Mouse (Mus musculus) CH12.LX (cell line): ENCODE results near the gene Slc44a4. TPM values are rescaled to one million over a fixed set of nuclear protein-coding genes. Genes with fewer than 3 reads are reported as not detected.

Source experiments
- DNase-seq: peaks from one replicate; pipeline ENCODE4 v3.0.0-alpha.2; 2013; ENCODE audit errors: extremely low read depth
- H3K27ac ChIP-seq: 2 replicates; pipeline ENCODE4 v1.5.1; 2012; ENCODE audit warnings: low read depth, mild to moderate bottlenecking, control low read depth, moderate library complexity; ENCODE audit not compliant: insufficient read depth
- H3K27me3 ChIP-seq: replicated peaks from 2 replicates; pipeline ENCODE3; 2012; ENCODE audit warnings: inconsistent platforms
- H3K36me3 ChIP-seq, 2 experiments: replicated peaks in 1 of 2; 2 replicates each; pipeline versions ENCODE3 to v1.6.1; 2012; ENCODE audit warnings: inconsistent platforms in 1 of 2, low read length in 1 of 2, mild to moderate bottlenecking in 1 of 2, mixed read lengths in 1 of 2, moderate library complexity in 1 of 2; ENCODE audit not compliant: control insufficient read depth in 1 of 2, insufficient read depth in 1 of 2
- H3K4me1 ChIP-seq, 2 experiments: 2 replicates each; pipeline ENCODE4 v1.6.1; 2012; ENCODE audit warnings: inconsistent platforms in 1 of 2, moderate library complexity in 1 of 2; ENCODE audit not compliant: insufficient read depth in 2 of 2, control insufficient read depth in 1 of 2
- H3K4me2 ChIP-seq: 2 replicates; pipeline ENCODE4 v1.6.1; 2012; ENCODE audit warnings: low read depth, mild to moderate bottlenecking, control low read depth; ENCODE audit not compliant: poor library complexity, insufficient read depth, severe bottlenecking
- H3K4me3 ChIP-seq, 3 experiments: fragments of 150-350 bp in 1 of 3; sonication (generic) in 1 of 3; replicated peaks in 1 of 3; 2 replicates each; pipeline versions ENCODE3 to v1.5.1; 2011 to 2012; ENCODE audit warnings: low read depth in 2 of 3, low read length in 2 of 3, mild to moderate bottlenecking in 2 of 3, moderate library complexity in 2 of 3, control low read depth in 1 of 3, improper control_type of control experiment in 1 of 3, inconsistent platforms in 1 of 3, mixed read lengths in 1 of 3; ENCODE audit not compliant: poor library complexity in 1 of 3
- H3K79me2 ChIP-seq: replicated peaks from 2 replicates; pipeline ENCODE4 v1.6.1; 2012; ENCODE audit warnings: mild to moderate bottlenecking, moderate library complexity; ENCODE audit not compliant: control insufficient read depth, poor library complexity, insufficient read depth, severe bottlenecking; ENCODE audit errors: extremely low read depth
- H3K9ac ChIP-seq: 2 replicates; pipeline ENCODE4 v1.6.1; 2012; ENCODE audit warnings: low read depth, mild to moderate bottlenecking, control low read depth, moderate library complexity; ENCODE audit not compliant: insufficient read depth
- H3K9me3 ChIP-seq: replicated peaks from 2 replicates; pipeline ENCODE3; 2012; ENCODE audit warnings: low read length, inconsistent platforms, mixed read lengths
- CHD2 ChIP-seq: IDR thresholded peaks from 2 replicates; pipeline ENCODE4 v1.6.1; 2011; ENCODE audit warnings: low read length, improper control_type of control experiment
- CTCF ChIP-seq, 2 experiments: IDR thresholded peaks in 1 of 2; conservative IDR thresholded peaks in 1 of 2; 2 replicates each; pipeline ENCODE4 v1.5.1; 2011 to 2012; ENCODE audit warnings: low read depth in 2 of 2, low read length in 2 of 2, improper control_type of control experiment in 1 of 2, inconsistent platforms in 1 of 2, mild to moderate bottlenecking in 1 of 2, moderate library complexity in 1 of 2
- E2F4 ChIP-seq: IDR thresholded peaks from 2 replicates; pipeline ENCODE4 v1.6.1; 2011; ENCODE audit warnings: low read depth, low read length, improper control_type of control experiment; ENCODE audit not compliant: insufficient replicate concordance
- EP300 ChIP-seq: IDR thresholded peaks from 2 replicates; pipeline ENCODE4 v1.6.1; 2011; ENCODE audit warnings: low read length, improper control_type of control experiment
- GABPA ChIP-seq: IDR thresholded peaks from 2 replicates; pipeline ENCODE4 v1.6.1; 2012; ENCODE audit warnings: low read depth, low read length, improper control_type of control experiment, inconsistent platforms; ENCODE audit not compliant: insufficient replicate concordance
- IRF4 ChIP-seq: IDR thresholded peaks from 2 replicates; pipeline ENCODE4 v1.6.1; 2014; ENCODE audit warnings: low read depth, mild to moderate bottlenecking, inconsistent platforms, low read length, improper control_type of control experiment
- KAT2A ChIP-seq: IDR thresholded peaks from 2 replicates; pipeline ENCODE4 v1.6.1; 2012; ENCODE audit warnings: low read length, improper control_type of control experiment, inconsistent platforms; ENCODE audit not compliant: insufficient replicate concordance
- MAFK ChIP-seq: IDR thresholded peaks from 2 replicates; pipeline ENCODE4 v1.6.1; 2011; ENCODE audit warnings: low read length, improper control_type of control experiment; ENCODE audit not compliant: insufficient replicate concordance
- MAZ ChIP-seq: IDR thresholded peaks from 2 replicates; pipeline ENCODE4 v1.6.1; 2012; ENCODE audit warnings: low read depth, mild to moderate bottlenecking, inconsistent platforms, low read length, improper control_type of control experiment, moderate library complexity
- MEF2A ChIP-seq: IDR thresholded peaks from 2 replicates; pipeline ENCODE4 v1.6.1; 2014; ENCODE audit warnings: low read depth, mild to moderate bottlenecking, inconsistent platforms, low read length, improper control_type of control experiment, borderline replicate concordance
- MXI1 ChIP-seq: IDR thresholded peaks from 2 replicates; pipeline ENCODE4 v1.6.1; 2011; ENCODE audit warnings: mild to moderate bottlenecking, low read depth, low read length, improper control_type of control experiment
- NRF1 ChIP-seq: IDR thresholded peaks from 2 replicates; pipeline ENCODE4 v1.6.1; 2014; ENCODE audit warnings: low read depth, mild to moderate bottlenecking, inconsistent platforms, low read length, improper control_type of control experiment, moderate library complexity
- PAX5 ChIP-seq: IDR thresholded peaks from 2 replicates; pipeline ENCODE4 v1.6.1; 2012; ENCODE audit warnings: low read length, inconsistent platforms, mixed read lengths
- RAD21 ChIP-seq: IDR thresholded peaks from 2 replicates; pipeline ENCODE4 v1.6.1; 2011; ENCODE audit warnings: low read depth, mild to moderate bottlenecking, low read length, improper control_type of control experiment, moderate library complexity
- RCOR1 ChIP-seq: conservative IDR thresholded peaks from 2 replicates; pipeline ENCODE4 v1.6.1; 2012; ENCODE audit warnings: low read depth, mild to moderate bottlenecking, inconsistent platforms, low read length, improper control_type of control experiment
- SMC3 ChIP-seq: IDR thresholded peaks from 2 replicates; pipeline ENCODE4 v1.6.1; 2011; ENCODE audit warnings: low read depth, low read length, improper control_type of control experiment
- TCF12 ChIP-seq: IDR thresholded peaks from 2 replicates; pipeline ENCODE4 v1.6.1; 2014; ENCODE audit warnings: low read depth, mild to moderate bottlenecking, inconsistent platforms, low read length, improper control_type of control experiment
- UBTF ChIP-seq: IDR thresholded peaks from 2 replicates; pipeline ENCODE4 v1.6.1; 2012; ENCODE audit warnings: low read depth, mild to moderate bottlenecking, inconsistent platforms, low read length, improper control_type of control experiment, moderate library complexity
- USF2 ChIP-seq: conservative IDR thresholded peaks from 2 replicates; pipeline ENCODE4 v1.6.1; 2011; ENCODE audit warnings: low read depth, low read length, improper control_type of control experiment
- ZNF384 ChIP-seq: IDR thresholded peaks from 2 replicates; pipeline ENCODE4 v1.6.1; 2012; ENCODE audit warnings: low read depth, low read length, improper control_type of control experiment, inconsistent platforms
- dilution Hi-C: fragments of 300-500 bp; cut with MboI; formaldehyde crosslinking; loops from 2 replicates; pipeline ENCODE4 v1.14.3; 2020; ENCODE audit warnings: low sequenced_read_pairs; ENCODE audit not compliant: extremely low pct_unique_long_range_greater_than_20kb, extremely low pct_ligation_motif_present
- in situ Hi-C: fragments of 300-500 bp; cut with MboI; formaldehyde crosslinking; loops from 3 replicates; pipeline ENCODE4 v1.14.3; 2019; ENCODE audit warnings: low sequenced_read_pairs, low pct_ligation_motif_present, low pct_unique_long_range_greater_than_20kb, mixed read lengths
- polyA plus RNA-seq: library from polyadenylated mRNA; unstranded; fragments of >175 nt; gene quantifications from 2 replicates; pipeline ENCODE4 v1.2.1, GENCODE M21; 2012; ENCODE audit warnings: low read depth; ENCODE audit not compliant: insufficient read length
- total RNA-seq, 2 experiments: library from RNA; depleted of rRNA; stranded (reverse); fragments of 300-350 nt in 1 of 2; fragments of >200 nt in 1 of 2; gene quantifications; 2 replicates each; pipeline ENCODE4 v1.2.3; 2012 to 2014

Slc44a4 gene
- total and polyA plus RNA-seq, 3 experiments = 0.55 to 1.4 (median 0.62) TPM

DNA sequence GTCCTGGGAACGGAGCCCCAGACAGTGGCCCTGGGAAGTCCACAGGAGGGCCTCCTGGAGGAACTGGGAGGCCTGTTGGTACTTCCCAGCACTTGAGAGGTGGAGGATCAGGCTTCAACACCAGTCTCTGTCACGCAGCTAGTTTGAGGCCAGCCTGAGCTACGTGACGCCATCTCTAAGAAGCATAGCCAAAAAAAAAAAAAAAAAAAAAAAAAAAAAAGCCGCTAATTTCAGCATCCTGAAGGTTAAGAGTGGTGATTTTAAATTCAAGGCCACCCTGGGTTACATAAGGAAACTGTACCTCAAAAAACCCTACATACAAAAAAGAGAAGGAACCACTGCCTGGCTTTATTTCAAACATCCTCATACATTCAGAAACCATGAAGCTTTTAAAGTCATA is 10.0 kb downstream of the Slc44a4 start:
- no peaks in the 10 kb centered on the region for H3K79me2 ChIP-seq
- H3K9me3 ChIP-seq = no peaks in the 10 kb centered on the region
- no peak for DNase-seq
- no peak overlapping the region for H3K27ac ChIP-seq
- H3K4me2 ChIP-seq = no peak overlapping the region
- in situ Hi-C loops = no loop called here
- peaks cover 0 to 3% of the 10 kb centered on the region in 2 experiments for H3K36me3 ChIP-seq
- H3K9ac ChIP-seq = no peak overlapping the region
- TF ChIP-seq ZNF384 = peak; percentile 72
- TF ChIP-seq CHD2 = no peak
- no peak for TF ChIP-seq RCOR1
- TF ChIP-seq IRF4 = no peak
- TF ChIP-seq E2F4 = no peak
- TF ChIP-seq, all 38 proteins: peak for 1
- dilution Hi-C loops = no loop called here
- H3K27me3 ChIP-seq = no peaks in the 10 kb centered on the region
- H3K4me3 ChIP-seq = no peak overlapping the region
- peaks cover 19 to 25% of the 10 kb centered on the region in 2 experiments for H3K4me1 ChIP-seq

DNA sequence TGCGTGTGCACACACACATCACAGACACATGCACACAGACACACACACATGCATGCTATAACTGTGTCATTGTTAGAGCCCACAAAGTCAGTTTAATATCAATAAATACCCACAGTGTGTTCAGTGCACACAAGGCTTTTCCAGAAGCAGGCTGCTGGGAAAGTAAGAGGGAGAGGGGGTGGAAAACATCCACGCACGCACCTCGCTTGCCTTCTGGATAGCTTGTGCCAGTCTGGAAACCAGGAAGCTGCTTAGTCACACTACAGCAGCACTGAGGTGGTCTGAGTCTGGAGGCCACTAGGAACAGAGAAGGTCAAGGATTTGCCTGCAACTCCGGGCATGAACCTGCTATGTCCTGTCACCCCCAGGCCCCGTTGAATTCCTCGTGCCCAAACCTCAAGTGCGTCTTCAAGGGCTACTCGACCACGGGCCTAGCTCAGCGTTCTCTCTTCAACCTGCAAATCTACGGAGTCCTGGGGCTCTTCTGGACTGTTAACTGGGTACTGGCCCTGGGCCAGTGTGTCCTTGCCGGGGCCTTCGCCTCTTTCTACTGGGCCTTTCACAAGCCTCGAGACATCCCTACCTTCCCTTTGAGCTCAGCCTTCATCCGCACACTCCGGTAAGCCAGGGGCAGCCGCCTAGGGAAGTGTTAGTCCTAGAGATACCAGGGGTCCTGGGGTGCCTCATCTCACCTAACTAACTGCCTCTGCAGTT is 13.2 kb downstream of the Slc44a4 start:
- H3K27ac ChIP-seq = no peak overlapping the region
- no peak overlapping the region for H3K4me3 ChIP-seq
- H3K4me1 ChIP-seq = peaks cover 19 to 32% of the 10 kb centered on the region in 2 experiments
- no peak overlapping the region for H3K4me2 ChIP-seq
- dilution Hi-C loops (no loop called here), in situ Hi-C loops (no loop called here)
- no peak overlapping the region for H3K9ac ChIP-seq
- no peaks in the 10 kb centered on the region for H3K27me3 ChIP-seq
- no peak for DNase-seq
- H3K36me3 ChIP-seq = peaks cover 0 to 3% of the 10 kb centered on the region in 2 experiments
- no peak for TF ChIP-seq UBTF
- TF ChIP-seq MAZ = no peak
- no peak for TF ChIP-seq RCOR1
- TF ChIP-seq CHD2 = no peak
- no peak for TF ChIP-seq SMC3
- TF ChIP-seq RAD21 = no peak
- TF ChIP-seq MXI1 = no peak
- TF ChIP-seq USF2 = no peak
- no peak for TF ChIP-seq TCF12
- no peak for TF ChIP-seq KAT2A
- no peak for TF ChIP-seq GABPA
- no peak for TF ChIP-seq E2F4
- no peak for TF ChIP-seq MEF2A
- no peak for TF ChIP-seq NRF1
- TF ChIP-seq CTCF (conservative IDR thresholded peaks at IDR 0.05 in 1 of 2, IDR thresholded peaks at IDR 0.05 in 1 of 2; ENCODE audit: low read depth in 2 of 2, low read length in 2 of 2) = no peak
- no peak for TF ChIP-seq EP300
- no peak for TF ChIP-seq MAFK
- no peak for TF ChIP-seq PAX5
- TF ChIP-seq, all 38 proteins: peak for 0
- H3K9me3 ChIP-seq = no peaks in the 10 kb centered on the region
- H3K79me2 ChIP-seq = no peaks in the 10 kb centered on the region
